In genomic region chr5:143441298-143441697, GRCm38 (mm10) we compare ENCODE assay signal across 20 mouse cellular contexts.
"Had no signal": no experiment of that assay in that cellular context is flagged by ENCODE, and none has a peak within 500 bp of the region (broad histone marks: within the 10 kb centered on the region; RNA-seq: fewer than 3 reads in every experiment).

No protein-coding gene starts in this region.

- H3K4me1 ChIP-seq: limb, embryonic 12.5 days; limb, embryonic 15.5 days; liver, embryonic 13.5 days; neural tube, embryonic 12.5 days; neural tube, embryonic 15.5 days had no signal

- H3K27ac ChIP-seq: layer of hippocampus, adult 2 months; limb, embryonic 12.5 days; limb, embryonic 15.5 days; liver, embryonic 13.5 days; neural tube, embryonic 12.5 days; neural tube, embryonic 15.5 days had no signal

- H3K36me3 ChIP-seq: limb, embryonic 12.5 days; limb, embryonic 15.5 days; liver, embryonic 13.5 days; neural tube, embryonic 12.5 days; neural tube, embryonic 15.5 days had no signal

- H3K4me3 ChIP-seq: layer of hippocampus, adult 2 months; limb, embryonic 12.5 days; limb, embryonic 15.5 days; liver, embryonic 13.5 days; neural tube, embryonic 12.5 days; neural tube, embryonic 15.5 days had no signal

- H3K9me3 ChIP-seq: limb, embryonic 12.5 days; limb, embryonic 15.5 days; liver, embryonic 13.5 days; neural tube, embryonic 12.5 days; neural tube, embryonic 15.5 days had no signal

- H3K27me3 ChIP-seq: limb, embryonic 12.5 days; limb, embryonic 15.5 days; liver, embryonic 13.5 days; neural tube, embryonic 12.5 days; neural tube, embryonic 15.5 days had no signal

- H3K4me2 ChIP-seq: limb, embryonic 12.5 days; limb, embryonic 15.5 days; liver, embryonic 13.5 days; midbrain, embryonic 11.5 days; neural tube, embryonic 12.5 days; neural tube, embryonic 15.5 days had no signal

- H3K9ac ChIP-seq: limb, embryonic 12.5 days; limb, embryonic 15.5 days; liver, embryonic 13.5 days; neural tube, embryonic 12.5 days; neural tube, embryonic 15.5 days had no signal

- DNase-seq: kidney, adult 18-20 months; kidney, adult 9 months; kidney, postnatal 14 days; kidney, postnatal 4 days; layer of hippocampus, adult 9-11 months; liver, embryonic 13.5 days; lung, adult 2 months; lung, postnatal 14 days; lung, postnatal 4 days; midbrain, embryonic 14.5 days; right cerebral cortex, adult 18-20 months; right cerebral cortex, postnatal 25 days; thymus, adult 18-20 months; thymus, postnatal 36 days had no signal
